Comparison of ENCODE assay signal across 9 mouse cellular contexts in genomic region chr7:142481186-142481567, GRCm38 (mm10). TPM values are rescaled to one million over a fixed set of nuclear protein-coding genes. Genes with fewer than 3 reads are reported as not detected.
DNase-seq lines count a peak whose midpoint lies in the region; ATAC-seq and TF ChIP-seq lines count a peak whose summit lies in the region.
"Had no signal": no experiment of that assay in that cellular context is flagged by ENCODE, and none has a peak within 500 bp of the region (broad histone marks: within the 10 kb centered on the region; RNA-seq: fewer than 3 reads in every experiment).

No protein-coding gene starts in this region.

- H3K9ac ChIP-seq in intestine, embryonic 14.5 days (ENCODE audit: low read length) = peak overlapping the region; percentile 69

- ATAC-seq in common myeloid progenitor, adult 5-6 weeks (replicated peaks; ENCODE audit: low read depth, poor library complexity, severe bottlenecking) = peak; percentile 51
- peak; percentile 6 for ATAC-seq in intestine, embryonic 14.5 days (replicated peaks; ENCODE audit: low FRiP score, low TSS enrichment, low read depth)

- H3K4me2 ChIP-seq in intestine, embryonic 14.5 days (ENCODE audit: low read length) = peak overlapping the region; percentile 57

- TF ChIP-seq POLR2A in lung, adult 2 months (IDR thresholded peaks at IDR 0.05; ENCODE audit: borderline replicate concordance, extremely low read depth, low read depth, low read length) = no peak
- no peak for TF ChIP-seq POLR2A in olfactory bulb, adult 2 months (IDR thresholded peaks at IDR 0.05; ENCODE audit: insufficient read depth, low read depth, low read length)

- H3K36me3 ChIP-seq in intestine, embryonic 14.5 days (ENCODE audit: control insufficient read depth, insufficient read depth, low read length) = peaks cover 39% of the 10 kb centered on the region

- DNase-seq in layer of hippocampus, postnatal 36 days = peak; percentile 26 to 40
- DNase-seq in layer of hippocampus, adult 9-11 months = no peak
- peak; percentile 64 to 75 for DNase-seq in gastrocnemius, postnatal 4 days (ENCODE audit: low spot score in 2 of 2)
- peak; percentile 94 for DNase-seq in intestine, embryonic 14.5 days (ENCODE audit: low spot score)
- DNase-seq in lung, adult 2 months = peak; percentile 52
- no peak for DNase-seq in c-Kit-positive CD71-positive TER-119-positive erythroid progenitor cells, embryonic 14.5 days (ENCODE audit: low spot score)

- H3K4me3 ChIP-seq in intestine, embryonic 14.5 days (ENCODE audit: low read depth, low read length) = peak overlapping the region; percentile 16
- no peak overlapping the region for H3K4me3 ChIP-seq in lung, adult 2 months (replicated peaks; ENCODE audit: extremely low read depth, low read depth, low read length)
- no peak overlapping the region for H3K4me3 ChIP-seq in olfactory bulb, adult 2 months (ENCODE audit: insufficient read depth, low read depth, low read length)

- TF ChIP-seq CTCF in lung, adult 2 months (IDR thresholded peaks at IDR 0.05; ENCODE audit: insufficient read depth, low read length) = peak; percentile 53
- peak; percentile 50; the same call in 1 of the 2 replicates for TF ChIP-seq CTCF in olfactory bulb, adult 2 months (IDR thresholded peaks at IDR 0.05; ENCODE audit: insufficient read depth, low read depth, low read length)

- H3K9me3 ChIP-seq in intestine, embryonic 14.5 days (ENCODE audit: control insufficient read depth, low read length) = no peaks in the 10 kb centered on the region

- H3K27me3 ChIP-seq in intestine, embryonic 14.5 days (replicated peaks; ENCODE audit: control insufficient read depth, insufficient read depth, low read length) = no peaks in the 10 kb centered on the region

- peaks cover 55% of the 10 kb centered on the region for H3K4me1 ChIP-seq in intestine, embryonic 14.5 days (replicated peaks; ENCODE audit: control insufficient read depth, insufficient read depth, low read length)
- no peaks in the 10 kb centered on the region for H3K4me1 ChIP-seq in lung, adult 2 months (ENCODE audit: control insufficient read depth, insufficient read depth, low read length)
- H3K4me1 ChIP-seq in olfactory bulb, adult 2 months (ENCODE audit: control insufficient read depth, insufficient read depth, low read length) = peaks cover 11% of the 10 kb centered on the region

- WGBS in intestine, embryonic 14.5 days = 10% methylated on average over 5 of the region's 5 CpGs
- WGBS in lung, adult 2 months = 24% methylated on average over 5 of the region's 5 CpGs
- WGBS in olfactory bulb, adult 2 months = 24% methylated on average over 5 of the region's 5 CpGs

- peak overlapping the region; percentile 99 for H3K27ac ChIP-seq in intestine, embryonic 14.5 days (ENCODE audit: low read depth)
- no peak overlapping the region for H3K27ac ChIP-seq in olfactory bulb, adult 2 months (ENCODE audit: insufficient read depth, low read depth, low read length)

RNA-seq across cellular contexts. Expression of gene Tnnt3, which starts 17.5 kb away (rescaled TPM):
- not detected for total RNA-seq in layer of hippocampus, postnatal 36 days (2021)
- total RNA-seq in common myeloid progenitor, adult 5-6 weeks (2017) = 1.2 TPM in 1 of 2 replicates, not detected in the other
- total RNA-seq in gastrocnemius, postnatal 4 days (2021) = over 10,000 TPM in 1 of 2 experiments, 1,000 to 10,000 TPM in 1; 9,881 to 10,830 TPM
- polyA plus RNA-seq in intestine, embryonic 14.5 days (2014; fragmentation: Nextera tagmentation; extraction: Ambion mirVana) = 1.5 and 2.4 TPM in 2 replicates
- 4.1 and 64.7 TPM in 2 replicates for polyA plus RNA-seq in lung, adult 2 months (2012; rRNA removed)
- not detected in 2 replicates for polyA plus RNA-seq in olfactory bulb, adult 2 months (2012; ENCODE audit: insufficient read depth, insufficient read length, low replicate concordance, missing spikeins)
- total RNA-seq: left cerebral cortex, postnatal 10 days had no signal

RNA-seq across cellular contexts. Expression of gene Lsp1, which starts 20.6 kb away (rescaled TPM):
- 1 to 10 TPM; 1.2 to 3.4 TPM for total RNA-seq in layer of hippocampus, postnatal 36 days (2021)
- 96.5 and 108 TPM in 2 replicates for total RNA-seq in common myeloid progenitor, adult 5-6 weeks (2017)
- 10 to 100 TPM; 26.3 to 28.7 TPM for total RNA-seq in gastrocnemius, postnatal 4 days (2021)
- polyA plus RNA-seq in intestine, embryonic 14.5 days (2014; fragmentation: Nextera tagmentation; extraction: Ambion mirVana) = 145 and 153 TPM in 2 replicates
- 131 and 188 TPM in 2 replicates for polyA plus RNA-seq in lung, adult 2 months (2012; rRNA removed)
- polyA plus RNA-seq in olfactory bulb, adult 2 months (2012; ENCODE audit: insufficient read depth, insufficient read length, low replicate concordance, missing spikeins) = not detected in 2 replicates

RNA-seq across cellular contexts. Expression of gene Tnni2, which starts 39.6 kb away (rescaled TPM):
- total RNA-seq in layer of hippocampus, postnatal 36 days (2021) = not detected
- total RNA-seq in common myeloid progenitor, adult 5-6 weeks (2017) = 1.8 and 3.7 TPM in 2 replicates
- total RNA-seq in gastrocnemius, postnatal 4 days (2021) = 1,000 to 10,000 TPM; 7,757 to 8,026 TPM
- polyA plus RNA-seq in intestine, embryonic 14.5 days (2014; fragmentation: Nextera tagmentation; extraction: Ambion mirVana) = 1.7 and 3.2 TPM in 2 replicates
- 3.1 and 223 TPM in 2 replicates for polyA plus RNA-seq in lung, adult 2 months (2012; rRNA removed)
- polyA plus RNA-seq in olfactory bulb, adult 2 months (2012; ENCODE audit: insufficient read depth, insufficient read length, low replicate concordance, missing spikeins) = not detected in 2 replicates

RNA-seq across cellular contexts. Expression of gene Syt8, which starts 46.5 kb away (rescaled TPM):
- not detected for total RNA-seq in layer of hippocampus, postnatal 36 days (2021)
- total RNA-seq in common myeloid progenitor, adult 5-6 weeks (2017) = not detected in 2 replicates
- total RNA-seq in gastrocnemius, postnatal 4 days (2021) = not detected
- polyA plus RNA-seq in intestine, embryonic 14.5 days (2014; fragmentation: Nextera tagmentation; extraction: Ambion mirVana) = 1.6 and 3.8 TPM in 2 replicates
- polyA plus RNA-seq in lung, adult 2 months (2012; rRNA removed) = 0.19 and 8.6 TPM in 2 replicates
- not detected in 2 replicates for polyA plus RNA-seq in olfactory bulb, adult 2 months (2012; ENCODE audit: insufficient read depth, insufficient read length, low replicate concordance, missing spikeins)
- total RNA-seq: left cerebral cortex, postnatal 10 days had no signal

RNA-seq across cellular contexts. Expression of gene Mrpl23, which starts 51.3 kb away (rescaled TPM):
- total RNA-seq in layer of hippocampus, postnatal 36 days (2021) = 10 to 100 TPM in 1 of 2 experiments, 1 to 10 TPM in 1; 4.8 to 13.8 TPM
- 20.5 and 55.4 TPM in 2 replicates for total RNA-seq in common myeloid progenitor, adult 5-6 weeks (2017)
- total RNA-seq in gastrocnemius, postnatal 4 days (2021) = 1 to 10 TPM; 6.3 to 9.4 TPM
- 36.1 and 45.8 TPM in 2 replicates for polyA plus RNA-seq in intestine, embryonic 14.5 days (2014; fragmentation: Nextera tagmentation; extraction: Ambion mirVana)
- 8.0 and 10.3 TPM in 2 replicates for polyA plus RNA-seq in lung, adult 2 months (2012; rRNA removed)
- polyA plus RNA-seq in olfactory bulb, adult 2 months (2012; ENCODE audit: insufficient read depth, insufficient read length, low replicate concordance, missing spikeins) = not detected in 2 replicates

Comparison
In these comparisons a context has a peak if more than half of its experiments do, and no peak if none do; other contexts are left out.
1. DNase-seq: peak in layer of hippocampus, postnatal 36 days (2 of 2), gastrocnemius, postnatal 4 days (2 of 2), intestine, embryonic 14.5 days (single experiment) and lung, adult 2 months (single experiment); none in layer of hippocampus, adult 9-11 months (single experiment) and c-Kit-positive CD71-positive TER-119-positive erythroid progenitor cells, embryonic 14.5 days (single experiment).
2. RNA of gene Tnnt3, which starts 17.5 kb away (total RNA-seq): 9,881 to 10,830 TPM in gastrocnemius, postnatal 4 days; not detected in layer of hippocampus, postnatal 36 days and 1.2 TPM in common myeloid progenitor, adult 5-6 weeks; every median in the first group is over 1,000 times any median in the second.
3. RNA of gene Lsp1, which starts 20.6 kb away (total RNA-seq): 96.5 to 108 TPM in common myeloid progenitor, adult 5-6 weeks and 26.3 to 28.7 TPM in gastrocnemius, postnatal 4 days; 1.2 to 3.4 TPM in layer of hippocampus, postnatal 36 days; every median in the first group is over 4 times any median in the second.
4. RNA of gene Tnni2, which starts 39.6 kb away (total RNA-seq): 7,757 to 8,026 TPM in gastrocnemius, postnatal 4 days; 1.8 to 3.7 TPM in common myeloid progenitor, adult 5-6 weeks and not detected in layer of hippocampus, postnatal 36 days; every median in the first group is over 1,000 times any median in the second.